In the genomic region with DNA sequence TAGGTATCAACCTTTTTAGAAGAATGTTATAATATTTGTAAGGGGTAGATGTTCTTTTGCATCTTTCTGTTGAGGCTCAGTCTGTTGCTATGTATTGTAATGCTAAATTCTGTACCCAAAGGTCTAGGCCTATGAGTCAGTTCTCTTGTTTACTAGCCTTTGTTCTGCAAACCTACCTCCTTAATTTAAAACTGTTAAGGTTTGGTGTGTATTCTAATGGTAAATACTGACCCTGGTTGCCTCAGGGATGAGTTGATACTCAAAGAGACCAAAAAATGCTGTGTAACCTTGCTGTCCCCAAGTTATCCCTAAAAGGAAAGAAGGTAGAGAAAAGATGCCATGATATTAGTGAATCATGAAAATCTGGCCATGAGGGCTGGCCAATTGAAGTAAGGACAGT, we compare ENCODE assay signal across 21 mouse cellular contexts.
DNase-seq lines count a peak whose midpoint lies in the region; TF ChIP-seq lines count a peak whose summit lies in the region.
"Had no signal": no experiment of that assay in that cellular context is flagged by ENCODE, and none has a peak within 500 bp of the region (broad histone marks: within the 10 kb centered on the region; RNA-seq: fewer than 3 reads in every experiment).

No protein-coding gene starts in this region.

- no peaks in the 10 kb centered on the region for H3K36me3 ChIP-seq in heart, adult 2 months (ENCODE audit: control insufficient read depth, insufficient read depth, low read length)
- H3K36me3 ChIP-seq: embryonic facial prominence, embryonic 13.5 days; embryonic facial prominence, embryonic 15.5 days; forebrain, embryonic 10.5 days; forebrain, embryonic 12.5 days; G1E had no signal

- peak; percentile 85 for DNase-seq in ES-CJ7 (ENCODE audit: low read depth, low spot score)
- DNase-seq in R1 (ENCODE audit: low read depth, low spot score) = peak; percentile 90
- DNase-seq in heart, adult 2 months = no peak
- no peak for DNase-seq in cerebellum, postnatal 4 days (ENCODE audit: low spot score in 2 of 2)
- no peak for DNase-seq in frontal cortex, postnatal 14 days (ENCODE audit: low spot score in 2 of 2)
- DNase-seq: adrenal gland, adult 8-10 months; adrenal gland, postnatal 14 days; adrenal gland, postnatal 36 days; cerebellum, adult 11-12 months; cerebellum, adult 2 months; cerebellum, adult 9-10 months; cerebellum, postnatal 10 days; cerebellum, postnatal 25 days; embryo, embryonic 11 days had no signal

- H3K27me3 ChIP-seq in heart, adult 2 months (ENCODE audit: control insufficient read depth, insufficient read depth, low read length) = no peaks in the 10 kb centered on the region
- H3K27me3 ChIP-seq: embryonic facial prominence, embryonic 13.5 days; embryonic facial prominence, embryonic 15.5 days; forebrain, embryonic 12.5 days; Patski had no signal

- TF ChIP-seq CTCF in heart, adult 2 months (IDR thresholded peaks at IDR 0.05) = no peak

- no peaks in the 10 kb centered on the region for H3K4me1 ChIP-seq in heart, adult 2 months (ENCODE audit: control insufficient read depth, insufficient read depth, low read length)
- H3K4me1 ChIP-seq: embryonic facial prominence, embryonic 13.5 days; embryonic facial prominence, embryonic 15.5 days; forebrain, embryonic 10.5 days; forebrain, embryonic 12.5 days had no signal

- H3K9ac ChIP-seq in heart, adult 2 months (ENCODE audit: low read depth, low read length) = no peak overlapping the region
- H3K9ac ChIP-seq: embryonic facial prominence, embryonic 13.5 days; embryonic facial prominence, embryonic 15.5 days; forebrain, embryonic 12.5 days had no signal

- no peak overlapping the region for H3K27ac ChIP-seq in heart, adult 2 months
- H3K27ac ChIP-seq: embryonic facial prominence, embryonic 13.5 days; embryonic facial prominence, embryonic 15.5 days; forebrain, embryonic 10.5 days; forebrain, embryonic 12.5 days had no signal

- TF ChIP-seq POLR2A in heart, adult 2 months (IDR thresholded peaks at IDR 0.05; ENCODE audit: insufficient read depth, low read depth, low read length) = no peak

- H3K79me2 ChIP-seq in heart, adult 2 months (replicated peaks; ENCODE audit: control insufficient read depth, insufficient read depth, low read length) = no peaks in the 10 kb centered on the region

- H3K4me3 ChIP-seq in heart, adult 2 months = no peak overlapping the region
- H3K4me3 ChIP-seq: embryonic facial prominence, embryonic 13.5 days; embryonic facial prominence, embryonic 15.5 days; erythroblast, embryonic 14.5 days; forebrain, embryonic 10.5 days; forebrain, embryonic 12.5 days had no signal

- intact Hi-C loops in heart, adult 2 months (cut with DNase I) = no loop called here

- no peak for TF ChIP-seq EP300 in heart, adult 2 months (IDR thresholded peaks at IDR 0.05; ENCODE audit: insufficient read depth, low read depth, low read length)

Comparison
In these comparisons a context has a peak if more than half of its experiments do, and no peak if none do; other contexts are left out.
1. DNase-seq: peak in ES-CJ7 (single experiment) and R1 (single experiment); none in heart, adult 2 months (0 of 2), cerebellum, postnatal 4 days (0 of 2) and frontal cortex, postnatal 14 days (0 of 2).